Mouse (Mus musculus) retina, adult 2 months (tissue): ENCODE results near the gene Srr.

ENCODE experiments used
- DNase-seq: peaks from one replicate; pipeline ENCODE4 v3.0.0-alpha.2; 2012; ENCODE audit warnings: low read depth, low spot score

The Srr gene

DNA sequence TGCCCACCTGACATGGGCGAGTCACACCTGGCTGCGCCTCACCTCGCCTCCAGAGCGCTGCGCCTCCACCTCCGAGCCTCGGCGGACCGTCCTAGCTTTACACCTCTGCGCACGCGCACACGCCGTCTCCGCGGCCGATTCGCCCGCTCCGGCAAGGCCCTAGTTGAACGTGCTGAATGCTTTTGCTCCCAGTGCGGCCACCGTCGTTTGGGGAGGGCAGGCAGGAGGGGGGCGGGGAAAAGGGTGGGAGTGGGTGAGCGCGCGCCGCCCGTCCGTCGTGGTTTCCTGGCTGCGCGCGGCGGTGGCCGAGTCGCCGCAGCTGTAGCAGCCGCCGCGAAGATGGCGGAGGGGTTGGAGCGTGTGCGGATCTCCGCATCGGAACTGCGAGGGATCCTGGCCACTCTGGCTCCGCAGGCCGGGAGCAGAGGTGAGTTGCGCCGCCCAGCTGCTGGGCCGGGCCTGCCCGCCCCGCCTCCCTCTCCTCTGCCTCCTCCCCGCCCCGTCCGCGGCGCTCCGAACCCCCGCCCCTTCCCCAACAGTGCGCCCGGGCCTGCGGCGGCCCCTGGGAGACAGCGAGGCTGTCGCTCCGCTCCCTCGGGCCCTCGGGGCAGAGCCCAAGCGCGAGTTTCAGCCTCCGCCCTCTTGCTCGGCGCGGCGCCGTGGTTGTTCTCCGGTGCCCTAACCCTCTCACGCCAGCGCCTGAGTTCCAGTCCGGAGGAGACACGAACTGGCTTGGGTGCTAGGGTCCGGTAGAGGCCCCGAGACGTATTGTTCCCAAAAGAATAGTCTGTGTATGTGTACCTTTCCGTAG is at the start of gene Srr, which contains the start of gene Smg6:
Gene Srr, minus strand, starts transcription at position 372 of the 811 bp plus-strand sequence.
Gene Smg6, plus strand, starts transcription at position 247 of the 811 bp plus-strand sequence.
- DNase-seq, result peak; percentile 94

DNA sequence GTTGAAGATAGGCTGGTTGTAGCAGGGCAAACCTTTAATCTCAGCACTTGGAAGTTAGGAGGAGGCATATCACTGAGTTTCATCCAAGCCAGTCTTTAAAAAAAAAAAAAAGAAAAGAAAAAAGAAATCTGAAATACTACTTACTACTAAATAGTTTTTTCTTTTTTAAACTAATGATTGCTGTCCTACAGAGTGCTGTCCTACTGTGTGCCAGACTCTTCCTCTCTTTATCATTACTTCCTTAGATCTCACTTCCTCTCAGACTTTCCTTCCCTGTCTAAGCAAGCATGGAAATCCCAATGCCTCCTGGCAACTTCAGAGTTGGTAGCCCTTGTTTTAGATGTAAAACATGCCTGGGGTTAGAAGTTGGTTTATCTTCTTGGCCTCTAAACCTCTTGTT is 48.9 kb upstream of the Srr start:
- DNase-seq, result no peak

GRCm38 (mm10) chr11:74973290-74974157 is 47.8 kb upstream of the Srr start:
- DNase-seq, result no peak

DNA sequence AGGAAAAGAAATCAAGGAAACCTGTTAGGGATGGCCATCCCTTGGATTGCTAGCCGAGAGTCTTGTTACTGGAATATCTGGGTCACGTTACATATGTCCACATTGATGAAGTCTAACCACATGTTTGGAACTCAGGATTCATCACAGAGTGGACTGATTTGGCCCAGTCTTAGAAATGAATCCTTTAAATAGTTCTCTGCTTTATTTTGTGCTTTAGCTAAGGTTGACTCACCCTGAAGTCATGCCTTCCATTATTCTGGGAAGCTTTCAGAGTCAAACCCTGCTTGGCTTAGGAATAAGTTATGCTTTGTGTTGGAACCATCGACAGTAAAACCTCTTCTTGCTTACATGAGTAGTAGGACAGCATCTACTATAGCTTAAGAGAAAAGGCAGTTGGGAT is 39.8 kb upstream of the Srr start:
- no peak for DNase-seq

GRCm38 (mm10) chr11:74962846-74963407 is 37.2 kb upstream of the Srr start:
- DNase-seq, result no peak

DNA sequence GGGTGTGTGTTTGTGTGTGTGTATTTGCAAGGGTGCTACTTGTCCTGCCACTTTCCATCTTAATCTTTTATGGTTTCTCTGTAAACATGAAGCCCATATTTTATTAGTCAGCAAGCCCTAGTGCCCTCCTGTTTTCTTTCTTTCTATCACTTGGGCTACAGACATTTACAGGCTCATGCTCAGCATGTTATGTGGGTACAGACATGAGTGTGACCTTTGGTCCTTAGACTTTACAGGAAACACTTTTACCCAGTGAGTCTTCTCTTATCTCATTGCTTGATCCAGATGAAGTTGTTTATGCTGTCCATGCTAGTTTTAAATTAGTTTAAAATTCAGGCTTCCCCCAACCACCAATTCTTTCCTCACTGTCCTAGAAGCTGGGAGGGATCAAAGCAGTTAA is 36.2 kb upstream of the Srr start:
- DNase-seq, result no peak

GRCm38 (mm10) chr11:74960031-74960551 is 34.3 kb upstream of the Srr start:
- DNase-seq, result no peak

DNA sequence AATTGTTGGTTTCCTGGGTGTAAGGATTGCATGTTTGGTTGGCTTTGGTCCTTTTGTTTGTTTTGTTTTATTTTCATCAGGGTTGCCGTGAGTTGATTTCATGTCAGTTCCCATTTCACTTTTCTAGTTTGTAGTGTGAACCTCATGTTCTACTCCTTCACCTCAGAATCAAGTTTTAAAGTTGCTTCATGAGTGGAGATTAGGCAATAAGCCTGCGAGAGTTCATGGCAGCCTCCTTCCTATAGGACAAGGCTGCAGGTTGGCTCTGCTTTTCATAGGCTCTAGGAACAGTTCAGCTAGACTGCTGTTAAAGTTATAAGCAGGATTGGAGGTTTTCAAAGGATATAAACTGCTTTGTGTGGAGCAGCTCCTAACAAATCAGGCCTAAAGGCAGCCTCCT is 33.8 kb upstream of the Srr start:
- no peak for DNase-seq

DNA sequence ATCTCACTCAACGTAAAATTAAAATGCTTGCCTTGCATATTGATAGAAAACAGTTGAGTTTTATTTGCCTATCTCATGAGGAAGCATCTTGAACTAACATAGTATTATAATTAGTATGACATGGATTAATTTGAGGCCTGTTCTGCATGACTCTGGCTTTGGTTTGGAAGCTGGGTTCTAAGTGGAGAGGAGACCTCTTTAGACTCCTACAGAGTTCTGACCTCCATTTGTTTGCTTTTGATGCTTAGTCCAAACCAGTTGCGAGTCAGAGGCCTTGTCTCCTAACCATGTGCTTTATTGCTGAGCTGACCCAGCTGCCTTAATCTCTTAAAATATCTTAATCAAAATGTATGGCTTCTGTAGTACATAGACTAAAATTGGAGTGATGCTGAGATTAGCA is 31.9 kb upstream of the Srr start:
- no peak for DNase-seq

DNA sequence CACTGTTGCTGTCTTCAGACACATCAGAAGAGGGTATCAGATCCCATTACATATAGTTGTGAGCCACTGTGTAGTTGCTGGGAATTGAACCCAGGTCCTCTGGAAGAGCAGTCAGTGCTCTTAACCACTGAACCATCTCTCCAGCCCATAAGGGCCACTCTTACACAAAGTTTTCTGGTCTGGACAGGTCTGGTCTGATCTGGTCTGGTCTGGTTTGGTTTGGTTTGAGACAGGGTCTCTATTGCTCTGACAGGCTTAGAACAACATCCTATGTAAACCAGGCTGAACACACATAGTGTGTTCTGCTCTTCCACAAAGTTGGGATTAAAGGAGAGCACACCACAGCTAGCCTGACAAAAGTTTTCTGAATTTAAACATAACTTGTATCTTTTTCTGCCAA is 30.3 kb upstream of the Srr start:
- no peak for DNase-seq

GRCm38 (mm10) chr11:74954901-74955300 is 29.2 kb upstream of the Srr start:
- no peak for DNase-seq

GRCm38 (mm10) chr11:74946348-74946747 is 20.6 kb upstream of the Srr start:
- DNase-seq, result peak; percentile 15

GRCm38 (mm10) chr11:74930391-74930790 is 4.6 kb upstream of the Srr start:
- no peak for DNase-seq

DNA sequence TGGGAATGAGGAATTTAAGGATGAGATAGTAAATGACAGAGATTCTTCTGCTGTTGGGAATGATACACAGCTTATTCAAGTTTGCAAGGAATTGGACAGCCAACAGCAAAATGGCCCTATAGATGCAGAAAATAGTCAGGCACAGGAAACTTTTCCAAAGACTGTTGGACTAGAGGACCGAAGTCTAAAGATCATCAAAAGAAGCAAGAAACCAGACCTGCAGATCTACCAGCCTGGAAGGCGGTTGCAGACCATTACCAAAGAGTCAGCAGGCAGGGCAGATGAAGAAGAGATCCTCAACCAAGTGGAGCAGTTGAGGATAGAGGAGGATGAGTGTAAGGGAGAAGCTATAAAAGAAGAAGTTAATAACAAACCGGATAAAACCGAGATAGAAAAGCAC is 3.4 kb upstream of the Srr start:
- DNase-seq, result no peak

DNA sequence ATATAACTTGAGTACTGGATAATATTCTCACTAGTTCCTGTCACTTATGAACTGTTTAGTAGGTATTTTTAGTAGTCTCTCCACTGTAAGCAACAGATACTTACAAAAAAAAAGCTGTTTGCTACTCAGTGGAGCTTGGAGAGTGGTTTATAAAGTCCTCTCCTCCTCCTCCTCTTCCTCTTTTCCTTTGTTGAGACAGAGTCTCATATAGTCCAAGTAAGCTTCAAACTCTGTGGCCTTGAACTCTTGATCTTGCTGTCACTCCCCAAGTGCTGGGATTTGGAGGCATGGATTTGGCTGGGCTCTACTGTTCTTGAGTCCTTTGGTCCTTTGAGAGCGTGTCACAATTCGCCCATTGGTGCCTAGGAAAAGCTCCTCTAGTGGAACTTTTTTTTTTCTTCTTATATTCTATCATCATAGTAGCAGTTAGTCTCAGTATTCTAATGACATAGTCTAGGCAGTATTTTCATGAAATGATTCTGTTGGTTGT is 1.5 kb upstream of the Srr start:
- no peak for DNase-seq

DNA sequence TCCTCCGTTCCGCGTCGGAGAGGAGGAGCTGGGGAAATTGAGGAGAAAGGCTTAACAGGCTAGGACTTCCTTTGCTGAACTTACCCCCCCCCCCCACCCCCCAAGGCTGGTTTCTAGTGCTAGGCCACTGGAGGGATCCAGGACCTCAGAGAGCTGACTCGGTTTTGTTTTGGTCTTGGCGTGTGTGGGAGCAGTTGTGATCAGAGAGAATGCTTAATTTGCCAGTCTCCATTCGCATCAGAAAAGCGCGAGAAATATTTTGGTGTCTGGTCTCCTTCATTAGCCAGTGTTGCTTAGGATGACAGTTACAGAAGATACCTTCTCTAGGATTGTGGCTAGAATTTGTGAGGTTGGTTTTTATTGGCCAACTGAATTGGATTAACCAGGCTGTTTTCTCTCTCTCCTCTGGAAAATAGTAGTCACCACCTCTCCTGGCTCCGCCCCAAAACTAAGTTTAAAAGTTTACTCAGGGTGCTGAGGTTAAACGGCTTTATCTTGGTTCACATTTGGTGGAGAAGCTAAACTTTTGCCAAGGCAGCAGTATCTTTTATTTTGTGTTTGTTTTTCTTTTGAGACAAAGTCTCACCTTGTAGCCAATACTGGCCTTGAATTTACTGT is 749 bp upstream of the Srr start:
- no peak for DNase-seq

- no peak for DNase-seq
Observed at GRCm38 (mm10) chr11:74924149-74924548, 1.6 kb downstream of the Srr start.

DNA sequence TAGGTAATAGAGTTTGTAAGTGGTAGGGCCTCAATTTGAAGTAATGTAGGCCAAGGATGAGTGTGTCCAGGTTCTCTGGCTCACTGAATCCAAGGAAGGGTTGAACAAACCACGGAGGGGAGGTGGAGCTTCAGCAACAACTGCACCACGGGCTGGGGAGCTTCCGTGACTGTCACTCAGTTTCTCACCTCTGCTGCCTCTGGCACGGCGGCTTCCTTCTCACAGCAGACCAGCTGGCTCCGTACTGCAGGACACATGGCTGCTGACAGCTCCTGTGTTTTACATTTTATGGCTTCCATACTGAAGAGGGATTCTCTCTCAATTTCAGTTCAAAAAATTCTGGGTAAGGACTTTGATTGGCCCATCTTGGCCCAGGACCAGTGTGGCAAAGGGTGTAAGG is 6.5 kb downstream of the Srr start:
- no peak for DNase-seq

DNA sequence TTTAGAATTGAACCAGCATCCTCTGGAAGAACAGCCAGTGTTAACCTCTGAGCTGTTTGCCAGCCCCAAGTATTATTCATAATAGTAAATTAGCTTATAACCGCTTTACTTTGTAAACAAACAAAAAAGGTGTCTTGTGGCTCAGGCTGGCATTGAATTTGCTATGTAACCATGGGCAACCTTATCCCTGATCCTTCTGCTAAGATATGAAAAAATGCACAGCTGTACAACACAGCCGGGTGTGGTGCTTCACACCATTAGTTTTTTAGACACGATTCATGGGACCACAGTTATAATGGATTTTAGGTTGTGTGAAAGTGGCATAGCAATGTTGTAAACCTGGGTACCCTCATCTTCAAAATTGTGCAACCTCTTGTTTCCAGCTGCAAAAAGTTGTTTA is 13.3 kb downstream of the Srr start:
- no peak for DNase-seq

DNA sequence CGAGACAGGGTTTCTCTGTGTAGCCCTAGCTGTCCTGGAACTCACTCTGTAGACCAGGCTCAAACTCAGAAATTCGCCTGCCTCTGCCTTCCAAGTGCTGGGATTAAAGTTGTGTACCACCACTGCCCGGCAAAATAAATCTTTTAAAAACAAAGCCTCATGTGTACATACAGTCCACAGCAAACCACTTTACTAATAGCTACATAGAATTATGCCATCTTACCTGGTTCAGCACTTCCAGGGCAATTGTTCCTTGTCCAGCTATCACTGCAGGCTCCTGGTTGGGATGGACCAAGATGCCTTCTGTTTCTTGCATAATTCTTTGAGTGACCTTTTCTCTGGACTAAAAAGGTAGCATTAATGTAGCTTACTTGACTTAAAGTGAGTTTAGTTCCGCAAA is 15.8 kb downstream of the Srr start:
- DNase-seq, result no peak

GRCm38 (mm10) chr11:74908618-74909399 is 16.9 kb downstream of the Srr start:
- DNase-seq, result no peak
